Mouse (Mus musculus): ENCODE data around the gene Ankrd22. TPM values are rescaled to one million over a fixed set of nuclear protein-coding genes. Genes with fewer than 3 reads are reported as not detected.

Ankrd22 gene
- total RNA-seq, 1 experiment from 2014 or later, result not detected

DNA sequence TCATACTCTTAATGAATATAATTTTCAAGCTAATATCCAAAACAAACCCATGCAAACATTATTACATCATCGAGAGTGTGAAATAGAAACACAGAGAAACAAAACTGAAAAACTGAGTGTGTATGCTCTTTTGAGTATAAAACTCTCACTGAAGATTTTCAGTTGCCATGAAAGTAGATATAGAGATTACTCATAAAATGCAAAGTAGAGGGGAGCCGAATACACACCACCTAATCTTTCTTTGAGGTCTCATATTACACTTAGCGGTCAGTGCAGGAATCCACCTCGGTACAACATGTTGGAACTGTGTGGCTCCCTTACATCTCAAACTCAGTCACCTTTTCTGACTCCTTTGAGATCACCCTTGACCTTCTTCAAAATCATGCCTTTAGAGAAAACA lies 46.2 kb downstream of the Ankrd22 start:
- no peak for ATAC-seq (replicated peaks; ENCODE audit: insufficient number of reproducible peaks, low FRiP score, low TSS enrichment, poor library complexity, severe bottlenecking)

DNA sequence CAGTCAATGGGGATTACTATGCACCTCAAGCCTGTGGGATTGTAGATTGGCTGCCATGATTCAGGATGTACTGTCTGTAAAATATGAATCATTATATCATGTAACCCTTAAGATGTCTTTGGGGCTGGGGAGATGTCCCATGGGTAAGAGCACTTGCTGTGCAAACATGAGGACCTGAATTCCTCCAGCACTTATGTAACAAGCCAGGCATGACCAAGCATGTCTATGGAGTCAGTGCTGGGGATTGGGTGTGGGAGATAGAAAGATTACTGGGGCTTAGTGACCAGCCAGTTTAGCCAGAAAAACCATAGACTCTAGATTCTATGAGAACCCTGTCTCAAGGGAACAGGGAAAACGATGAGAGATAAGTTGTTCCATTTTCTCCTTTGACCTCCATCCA lies 46.8 kb downstream of the Ankrd22 start:
- ATAC-seq (replicated peaks; ENCODE audit: insufficient number of reproducible peaks, low FRiP score, low TSS enrichment, poor library complexity, severe bottlenecking), result no peak

DNA sequence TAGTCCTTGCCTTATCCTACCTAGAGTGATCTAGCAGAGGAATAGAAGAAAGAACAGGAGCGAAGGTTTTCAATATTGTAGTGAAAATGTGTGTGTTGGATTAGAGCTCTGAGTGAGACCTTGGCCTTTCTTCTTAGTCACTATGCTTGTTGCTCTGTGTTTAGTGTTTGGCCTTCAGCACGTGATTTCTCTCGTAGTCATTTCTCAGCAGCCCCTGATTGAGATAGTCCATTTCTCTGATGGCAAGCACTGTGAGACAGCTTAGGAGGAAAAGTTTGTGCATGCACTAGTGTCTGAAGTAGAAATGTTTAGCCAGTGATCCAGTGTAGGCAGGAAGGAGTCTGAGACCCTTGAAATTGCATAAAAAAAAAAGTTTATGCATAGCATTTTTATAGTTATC lies 61.0 kb downstream of the Ankrd22 start:
- ATAC-seq (replicated peaks; ENCODE audit: insufficient number of reproducible peaks, low FRiP score, low TSS enrichment, poor library complexity, severe bottlenecking), result no peak

DNA sequence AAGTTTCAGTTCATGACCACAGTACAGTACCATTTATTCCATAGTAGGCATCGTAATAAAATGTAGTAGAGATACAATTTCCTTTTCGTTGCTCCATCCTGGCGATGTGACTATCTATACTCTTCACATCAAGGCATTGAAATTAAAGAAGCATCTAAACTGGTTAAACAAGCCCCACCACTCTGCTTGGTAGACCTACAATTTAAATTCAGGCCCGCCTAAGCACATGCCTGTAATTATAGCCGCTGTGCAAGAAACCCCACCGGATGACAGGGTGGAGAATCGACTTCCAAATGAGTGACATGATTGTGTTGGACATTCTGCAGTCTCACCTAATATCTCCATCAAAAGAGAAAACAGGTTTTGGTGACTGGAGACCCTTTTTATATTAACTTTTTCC lies 64.0 kb downstream of the Ankrd22 start:
- no peak for ATAC-seq (replicated peaks; ENCODE audit: insufficient number of reproducible peaks, low FRiP score, low TSS enrichment, poor library complexity, severe bottlenecking)

DNA sequence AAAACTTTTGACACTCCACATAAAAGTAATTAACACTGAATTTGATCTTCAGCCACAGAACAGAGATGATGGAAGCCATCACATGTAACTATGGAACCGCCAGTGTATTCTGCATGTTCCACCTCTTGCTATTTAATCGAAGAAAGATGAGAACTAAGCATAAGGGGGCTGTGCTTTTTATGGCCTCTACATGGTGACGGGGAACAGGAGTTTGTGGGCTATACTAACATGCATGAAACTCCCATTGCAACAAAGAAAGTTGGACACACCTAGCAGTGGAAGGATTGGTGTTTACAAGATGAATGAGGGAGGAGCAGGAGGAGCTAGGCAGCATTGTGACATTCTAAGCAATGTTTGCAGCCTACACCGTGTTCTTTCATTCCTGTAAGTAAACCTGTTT lies 65.2 kb downstream of the Ankrd22 start, which contains the start of gene Lipm:
TSS of gene Lipm (plus strand) at position 301 of the 400 bp plus-strand sequence.
- no peak for ATAC-seq (replicated peaks; ENCODE audit: insufficient number of reproducible peaks, low FRiP score, low TSS enrichment, poor library complexity, severe bottlenecking)

DNA sequence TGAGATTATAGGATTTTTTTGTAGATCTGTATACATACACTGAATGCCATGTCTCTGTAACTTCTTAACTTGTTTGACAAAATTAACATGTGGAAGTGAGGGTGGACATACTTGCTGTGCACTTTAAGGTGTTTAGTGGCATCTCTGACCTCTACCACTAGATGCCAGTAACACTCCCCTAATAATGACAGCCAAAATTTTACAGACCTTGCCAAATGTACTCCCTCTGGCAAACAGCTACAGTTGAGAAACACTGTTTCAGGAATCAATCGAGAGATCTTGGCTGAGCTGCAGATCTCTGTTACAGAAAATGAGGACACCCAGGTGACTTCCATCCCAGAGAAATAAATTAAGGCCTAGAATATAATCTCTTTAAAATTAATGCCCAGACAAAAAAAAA lies 69.6 kb downstream of the Ankrd22 start:
- ATAC-seq (replicated peaks; ENCODE audit: insufficient number of reproducible peaks, low FRiP score, low TSS enrichment, poor library complexity, severe bottlenecking), result no peak

DNA sequence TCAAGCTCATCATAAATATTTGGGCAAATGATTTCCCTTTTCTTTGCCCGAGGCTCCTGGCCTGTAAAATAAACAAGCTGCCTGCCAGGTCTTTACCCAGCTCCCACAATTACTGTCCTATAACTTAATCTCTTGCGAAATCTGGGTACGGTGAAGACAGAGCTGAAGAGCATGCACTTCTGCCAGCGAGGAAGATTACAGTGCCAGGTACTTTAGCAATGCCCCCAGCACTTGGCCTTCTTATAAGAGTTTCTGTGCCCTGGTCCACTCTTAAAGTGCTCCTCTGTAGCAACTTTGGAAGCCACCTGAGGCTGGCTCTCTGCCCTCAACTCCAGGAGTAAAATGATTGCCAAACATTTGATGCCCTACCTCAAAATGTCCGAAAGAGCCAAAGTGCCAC lies 70.5 kb downstream of the Ankrd22 start:
- no peak for ATAC-seq (replicated peaks; ENCODE audit: insufficient number of reproducible peaks, low FRiP score, low TSS enrichment, poor library complexity, severe bottlenecking)

DNA sequence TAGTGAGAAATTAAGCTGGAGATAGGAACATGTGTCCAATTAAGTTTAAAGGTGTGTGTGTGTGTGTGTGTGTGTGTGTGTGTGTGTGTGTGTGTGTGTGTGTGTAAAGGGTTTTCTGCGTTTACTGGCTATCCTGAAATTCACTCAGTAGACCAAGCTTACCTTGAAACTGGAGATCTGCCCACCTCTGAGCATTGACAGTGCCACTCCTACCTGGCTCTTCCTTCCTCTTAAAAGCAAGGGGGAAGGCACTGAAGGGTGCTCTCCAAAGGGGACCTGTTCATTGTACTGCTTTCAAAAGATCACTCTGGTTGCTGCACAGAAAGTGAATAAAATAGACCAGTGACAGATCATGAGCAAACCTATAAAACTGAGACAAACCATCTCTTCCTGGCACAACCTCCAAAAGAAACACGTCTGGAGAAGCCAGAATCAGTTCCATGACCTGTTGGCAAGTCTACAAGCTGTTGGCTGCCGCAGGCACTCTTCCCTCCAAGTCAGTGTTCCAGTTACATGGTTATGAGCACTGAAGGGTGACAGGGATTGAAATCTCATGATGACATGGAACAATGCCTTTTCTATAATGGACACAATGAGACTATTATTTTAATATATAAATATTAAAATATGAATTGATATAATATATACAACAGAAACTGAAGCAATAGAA lies 76.7 kb downstream of the Ankrd22 start:
- ATAC-seq (replicated peaks; ENCODE audit: insufficient number of reproducible peaks, low FRiP score, low TSS enrichment, poor library complexity, severe bottlenecking), result no peak

DNA sequence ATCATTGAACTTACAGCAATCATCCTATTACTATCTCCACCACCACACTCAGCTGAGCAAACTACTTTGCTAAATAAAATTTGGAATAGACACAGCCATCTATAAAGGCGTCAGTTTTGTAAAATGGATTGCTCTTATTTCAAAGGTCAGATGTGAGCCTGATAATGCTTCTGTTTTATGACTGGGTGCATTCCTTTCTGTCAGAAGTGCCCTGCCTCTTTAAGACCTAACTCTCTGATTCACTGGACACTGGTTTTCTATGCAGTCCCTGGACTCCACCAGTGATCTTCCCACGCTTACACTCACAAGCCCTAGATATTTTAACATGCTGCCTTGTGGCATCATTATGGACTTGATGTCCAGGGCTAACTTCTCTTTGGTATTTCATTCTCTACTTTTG lies 87.7 kb downstream of the Ankrd22 start:
- no peak for ATAC-seq (replicated peaks; ENCODE audit: insufficient number of reproducible peaks, low FRiP score, low TSS enrichment, poor library complexity, severe bottlenecking)

DNA sequence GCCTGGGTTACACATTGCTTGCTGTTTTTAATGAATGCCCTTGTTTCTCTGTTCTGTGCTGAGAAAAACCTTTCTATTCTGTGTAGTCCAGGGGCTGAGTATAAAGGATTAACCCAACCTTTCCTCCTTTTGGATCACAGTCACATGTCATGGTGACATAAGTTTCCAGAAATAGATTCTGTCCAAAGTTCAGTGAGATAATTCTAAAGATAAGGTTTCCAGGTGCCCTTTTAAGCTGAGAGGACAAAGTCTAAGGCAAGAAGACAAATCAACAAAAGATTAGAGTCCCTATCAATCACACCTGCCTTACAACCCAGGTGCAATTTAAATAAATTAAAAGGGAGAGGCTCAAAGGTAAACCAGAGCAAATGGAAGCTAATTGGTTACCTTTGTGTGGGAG lies 91.6 kb downstream of the Ankrd22 start:
- ATAC-seq (replicated peaks; ENCODE audit: insufficient number of reproducible peaks, low FRiP score, low TSS enrichment, poor library complexity, severe bottlenecking), result no peak

Other genes starting within 250 kb of the Ankrd22 start
- not detected in 3 replicates for gene Lipf, start 204.9 kb downstream of the Ankrd22 start, total RNA-seq (2017)
- not detected in 3 replicates for gene Lipk, start 157.8 kb downstream of the Ankrd22 start, total RNA-seq (2017)
- gene Lipn, start 98.7 kb downstream of the Ankrd22 start, total RNA-seq (2017), result not detected in 3 replicates
- not detected in 3 replicates for gene Lipm, start 65.1 kb downstream of the Ankrd22 start, total RNA-seq (2017)
- 9.1 to 16.7 TPM (median 14.9 TPM) in 3 replicates for gene Stambpl1, start 26.2 kb upstream of the Ankrd22 start, total RNA-seq (2017)
- 1.9 TPM in 1 of 3 replicates, not detected in the others for gene Acta2, start 89.5 kb upstream of the Ankrd22 start, total RNA-seq (2017)
- gene Fas, start 124.6 kb upstream of the Ankrd22 start, total RNA-seq (2017), result 13.9 to 25.4 TPM (median 24.3 TPM) in 3 replicates

All from monocyte, adult 5-6 weeks (primary cell).